Mouse (Mus musculus) cerebellum, adult 2 months (tissue): ENCODE data around the gene Lamb3.

ENCODE experiments used
- CTCF ChIP-seq: fragments of 200-500 bp; IDR thresholded peaks from 2 replicates; pipeline ENCODE4 v1.5.1; 2011; ENCODE audit warnings: low read depth, mild to moderate bottlenecking, control low read depth, low read length, moderate library complexity, borderline replicate concordance; ENCODE audit not compliant: insufficient read depth
- POLR2A ChIP-seq: fragments of 200-500 bp; IDR thresholded peaks from 2 replicates; pipeline ENCODE4 v1.6.1; 2011; ENCODE audit warnings: low read length, control low read depth, borderline replicate concordance; ENCODE audit not compliant: insufficient read depth

DNA sequence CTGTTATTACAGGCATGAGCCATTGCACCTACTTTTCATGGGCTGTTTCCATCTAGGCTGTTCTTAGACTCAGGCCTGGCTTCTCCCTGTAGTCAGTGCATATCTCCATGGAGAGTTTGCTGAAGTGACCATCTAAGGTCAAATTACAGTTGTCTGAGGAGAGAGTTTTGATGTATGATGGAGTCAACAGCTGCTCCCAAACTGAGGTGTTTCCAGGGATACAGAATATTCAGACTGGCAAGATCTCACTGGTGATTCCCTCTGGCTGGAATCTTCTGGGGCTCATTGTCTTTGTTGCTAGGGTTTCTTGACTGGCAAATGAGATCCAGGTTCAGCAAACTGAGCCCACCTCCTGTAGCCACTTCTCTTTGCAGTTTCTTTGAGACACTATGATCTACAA lies 83.2 kb downstream of the Lamb3 start:
- no peak for TF ChIP-seq CTCF
- no peak for TF ChIP-seq POLR2A
